Mouse (Mus musculus): ENCODE results near the gene Hspb1.

DNA sequence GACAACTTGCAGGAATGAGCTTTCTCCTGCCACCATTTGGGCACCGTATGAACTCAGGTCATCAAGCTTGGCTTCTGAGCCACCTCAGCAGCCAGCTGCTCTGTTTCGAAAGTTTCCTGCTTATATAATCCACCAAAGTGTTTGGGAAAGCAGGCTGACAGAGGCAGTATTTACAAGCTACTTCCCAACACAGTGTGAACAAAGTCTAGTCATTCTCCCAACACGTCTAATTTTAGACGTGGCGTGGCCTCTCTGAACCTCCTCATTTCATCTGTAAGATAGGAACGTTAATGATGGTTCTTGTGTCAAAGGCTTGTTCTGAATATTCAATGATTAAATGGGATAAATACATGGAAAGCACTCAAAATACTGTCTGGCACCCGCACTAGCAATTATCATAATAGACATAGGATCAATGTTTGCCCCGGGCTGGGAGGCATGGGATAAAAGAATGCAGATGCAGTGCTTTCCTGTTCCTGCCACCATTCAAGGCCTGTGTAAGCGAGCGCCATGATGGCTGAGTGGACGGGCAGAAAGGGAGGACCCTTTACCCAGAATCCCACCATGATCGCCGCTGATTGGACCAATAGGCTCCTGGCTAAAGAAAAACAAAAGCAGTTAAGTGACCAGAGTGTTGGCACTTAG lies 41.9 kb upstream of the Hspb1 start:
- TF ChIP-seq CTCF (IDR thresholded peaks at IDR 0.05; ENCODE audit: borderline replicate concordance, extremely low read depth, insufficient read depth, insufficient read length) = no peak
- TF ChIP-seq POLR2A (IDR thresholded peaks at IDR 0.05; ENCODE audit: borderline replicate concordance, extremely low read depth, insufficient read depth, insufficient read length, poor library complexity, severe bottlenecking) = no peak

All from brain, embryonic 14.5 days (tissue).